Mouse (Mus musculus) right cerebral cortex, postnatal 4 days (tissue): ENCODE data around the gene Tgfbi.

ENCODE experiments used
- DNase-seq: peaks from one replicate; pipeline ENCODE4 v3.0.0-alpha.2; 2022

Gene Tgfbi

DNA sequence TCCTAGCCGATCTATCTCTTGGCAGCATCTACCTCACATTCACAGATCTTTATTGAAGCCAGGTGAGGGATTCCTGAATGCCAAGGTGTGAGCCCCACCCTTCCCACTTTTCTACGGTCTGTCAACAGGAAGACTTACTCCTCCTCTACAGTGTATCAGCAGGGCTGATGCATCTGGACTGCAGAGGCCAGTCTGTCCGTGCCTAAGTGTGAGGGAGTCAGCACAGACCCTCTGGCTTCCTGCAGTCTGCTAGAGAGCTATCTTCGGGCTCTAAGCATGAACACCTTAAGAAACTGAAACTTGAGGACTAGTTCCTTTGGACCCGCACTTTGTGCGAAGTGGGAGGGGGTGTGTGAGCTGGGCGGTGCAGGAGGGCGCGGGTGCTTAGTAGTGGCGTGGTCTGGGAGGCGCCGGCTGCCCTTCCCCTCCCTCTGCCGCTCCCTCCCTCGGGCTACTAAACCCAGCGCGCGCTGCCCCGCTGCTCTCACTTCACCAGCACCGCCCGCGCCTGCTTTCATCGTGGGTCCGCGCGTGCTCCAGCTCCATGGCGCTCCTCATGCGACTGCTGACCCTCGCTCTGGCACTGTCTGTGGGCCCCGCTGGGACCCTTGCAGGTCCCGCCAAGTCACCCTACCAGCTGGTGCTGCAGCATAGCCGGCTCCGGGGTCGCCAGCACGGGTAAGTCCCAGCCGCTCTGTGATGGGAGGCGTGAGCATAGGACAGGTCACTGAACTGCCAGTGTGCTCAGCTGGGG, at the start of gene Tgfbi:
Gene Tgfbi, plus strand, starts transcription at position 421 of the 754 bp plus-strand sequence.
- DNase-seq = peak; percentile 46

GRCm38 (mm10) chr13:56559841-56560370, 49.4 kb upstream of the Tgfbi start:
- DNase-seq = no peak

DNA sequence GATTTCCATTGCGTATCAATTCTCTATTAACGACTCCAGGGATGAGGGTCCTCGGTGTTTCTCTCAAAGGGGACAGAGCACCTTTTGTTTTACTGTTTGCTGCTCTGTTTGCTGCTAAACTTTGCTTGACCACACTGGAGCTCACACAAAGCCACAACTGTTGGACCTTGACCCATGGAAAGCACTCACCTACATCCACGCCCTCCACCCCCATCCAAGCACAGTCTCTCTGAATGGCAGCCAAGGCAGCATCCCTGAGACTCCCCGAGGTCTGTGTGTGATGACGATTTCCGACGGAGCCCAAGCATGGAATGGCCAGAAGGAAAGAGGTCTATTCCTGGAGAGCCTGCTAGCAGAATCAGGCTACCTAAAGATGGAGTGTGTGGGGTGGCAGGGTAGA, 48.2 kb upstream of the Tgfbi start:
- no peak for DNase-seq

GRCm38 (mm10) chr13:56563075-56563474, 46.2 kb upstream of the Tgfbi start:
- DNase-seq = peak; percentile 49

DNA sequence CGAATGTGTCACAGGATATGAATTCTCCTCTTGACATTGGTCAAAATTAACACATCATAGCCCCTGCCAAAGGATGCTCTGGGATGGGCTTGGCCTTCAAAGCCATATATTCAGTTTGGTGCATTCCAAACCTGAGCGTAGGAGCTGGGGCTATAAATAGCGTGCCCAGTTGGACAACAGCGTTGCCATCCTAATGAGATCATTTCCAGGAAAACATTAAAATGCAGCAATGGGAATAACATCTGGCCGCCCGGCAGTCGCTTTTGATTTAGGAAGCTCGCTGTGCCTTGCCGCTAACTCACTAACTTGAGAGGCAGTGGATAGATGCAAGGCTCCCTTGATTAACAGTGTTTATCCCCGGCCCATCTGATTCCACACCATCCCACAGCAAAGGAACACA, 43.0 kb upstream of the Tgfbi start:
- no peak for DNase-seq

DNA sequence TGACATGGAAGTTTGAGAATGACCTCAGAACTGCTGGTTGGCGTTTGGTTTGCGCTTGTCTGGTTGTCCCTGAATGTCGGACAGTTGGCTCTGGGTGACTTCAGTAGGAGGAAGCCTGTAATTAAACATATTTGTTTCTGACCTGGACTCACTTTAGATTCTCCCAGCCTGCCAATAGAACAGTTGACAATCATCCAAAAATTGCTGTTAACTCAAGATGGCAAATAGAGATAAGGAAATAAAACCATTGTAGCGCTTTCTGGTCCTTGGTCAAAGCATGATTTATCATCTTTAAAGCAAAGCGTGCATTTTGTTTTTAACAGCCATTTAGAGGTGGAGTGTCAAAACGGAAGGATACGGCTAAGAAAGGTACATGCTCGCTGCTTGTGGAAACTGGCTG, 37.7 kb upstream of the Tgfbi start:
- no peak for DNase-seq

- DNase-seq = no peak
Measured at GRCm38 (mm10) chr13:56575074-56575473, 34.2 kb upstream of the Tgfbi start.

- peak; percentile 55 for DNase-seq
Measured at GRCm38 (mm10) chr13:56575701-56576321, 33.5 kb upstream of the Tgfbi start.

DNA sequence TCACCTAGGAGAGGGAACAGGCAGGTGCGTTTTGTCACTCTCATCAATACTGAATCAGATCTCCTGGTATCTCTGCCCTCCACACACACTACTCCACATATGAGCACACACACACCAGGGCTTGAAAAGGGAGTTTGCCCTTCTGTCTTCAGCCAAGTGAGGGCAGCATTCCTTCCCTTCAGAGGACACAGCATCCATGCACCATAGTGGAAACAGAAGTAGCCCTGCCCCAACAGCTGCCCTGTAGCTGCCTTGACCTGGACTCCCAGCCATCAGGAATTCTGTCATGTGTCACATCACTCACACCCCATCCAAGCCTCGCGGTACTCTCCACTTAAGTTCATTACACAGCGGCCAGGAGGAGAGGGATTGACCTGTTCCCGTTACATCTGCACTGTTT, 31.2 kb upstream of the Tgfbi start:
- no peak for DNase-seq

GRCm38 (mm10) chr13:56580450-56580849, 28.9 kb upstream of the Tgfbi start:
- DNase-seq = no peak

- DNase-seq = no peak
Measured at GRCm38 (mm10) chr13:56581512-56581911, 27.8 kb upstream of the Tgfbi start.

- DNase-seq = no peak
Measured at GRCm38 (mm10) chr13:56581961-56582434, 27.3 kb upstream of the Tgfbi start.

DNA sequence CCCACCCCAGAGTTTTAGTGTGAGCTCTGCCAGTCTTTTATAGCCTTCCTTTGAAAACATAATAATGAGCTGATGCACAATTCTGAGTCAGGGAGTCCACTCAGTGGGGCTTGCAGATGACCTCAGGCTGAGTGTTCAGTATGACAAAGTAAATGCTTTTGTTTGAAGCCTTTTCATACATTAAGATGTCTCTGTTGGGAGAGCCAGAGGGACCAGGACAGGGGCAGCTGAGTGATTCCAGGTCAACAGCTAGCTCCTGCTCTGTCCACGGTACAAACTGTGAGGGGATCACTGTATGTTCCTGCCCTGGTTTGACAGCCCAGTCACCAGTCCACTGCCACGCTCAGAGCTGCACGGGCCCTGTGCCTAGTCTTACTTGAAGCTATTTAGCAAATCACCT, 26.6 kb upstream of the Tgfbi start:
- no peak for DNase-seq

DNA sequence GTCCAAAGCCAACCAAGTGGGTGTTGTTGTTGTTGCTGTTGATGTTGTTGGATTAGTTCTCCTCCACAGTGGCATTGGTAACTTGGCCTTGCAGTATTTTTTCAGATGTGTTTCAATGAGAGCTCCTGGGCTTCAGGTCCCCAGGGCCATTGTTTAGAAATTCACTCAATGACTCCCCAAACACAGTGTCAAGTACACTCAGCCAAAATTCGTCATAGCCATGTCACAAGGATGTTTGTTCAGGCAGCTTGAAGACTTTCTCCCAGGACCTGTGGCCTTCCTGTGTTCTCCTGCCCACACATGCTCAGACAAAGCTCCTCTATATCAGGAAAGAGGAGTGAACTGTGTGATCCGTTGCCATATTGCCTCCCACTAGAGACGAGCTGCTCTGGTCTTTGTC, 23.3 kb upstream of the Tgfbi start:
- DNase-seq = no peak

- DNase-seq = no peak
Measured at GRCm38 (mm10) chr13:56588454-56589117, 20.7 kb upstream of the Tgfbi start.

- no peak for DNase-seq
Measured at GRCm38 (mm10) chr13:56590202-56590601, 19.1 kb upstream of the Tgfbi start.

- no peak for DNase-seq
Measured at GRCm38 (mm10) chr13:56591191-56591590, 18.1 kb upstream of the Tgfbi start.

- DNase-seq = no peak
Measured at GRCm38 (mm10) chr13:56591939-56592338, 17.4 kb upstream of the Tgfbi start.

GRCm38 (mm10) chr13:56593196-56593595, 16.1 kb upstream of the Tgfbi start:
- DNase-seq = no peak

DNA sequence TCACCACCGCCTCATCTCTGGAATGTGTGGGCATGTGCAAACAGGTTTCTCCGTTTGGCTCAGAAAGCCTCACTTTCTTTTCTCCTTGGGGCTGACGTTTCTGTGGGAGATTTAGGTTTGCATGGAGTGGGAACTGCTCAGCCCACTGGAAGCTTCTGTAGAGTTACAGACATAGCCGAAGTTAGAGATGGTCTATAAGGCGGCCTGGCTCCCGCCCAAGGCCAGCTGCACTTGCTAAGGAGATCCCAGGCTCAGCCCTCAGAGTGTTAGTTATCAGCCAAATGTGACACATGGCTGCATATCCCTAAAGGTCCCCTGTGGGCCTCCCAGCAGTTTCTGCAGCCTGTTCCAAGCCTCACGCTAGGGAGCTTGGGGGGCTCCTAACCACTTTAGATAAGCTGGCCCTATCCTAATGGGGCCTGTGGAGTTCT, 15.3 kb upstream of the Tgfbi start:
- DNase-seq = no peak

DNA sequence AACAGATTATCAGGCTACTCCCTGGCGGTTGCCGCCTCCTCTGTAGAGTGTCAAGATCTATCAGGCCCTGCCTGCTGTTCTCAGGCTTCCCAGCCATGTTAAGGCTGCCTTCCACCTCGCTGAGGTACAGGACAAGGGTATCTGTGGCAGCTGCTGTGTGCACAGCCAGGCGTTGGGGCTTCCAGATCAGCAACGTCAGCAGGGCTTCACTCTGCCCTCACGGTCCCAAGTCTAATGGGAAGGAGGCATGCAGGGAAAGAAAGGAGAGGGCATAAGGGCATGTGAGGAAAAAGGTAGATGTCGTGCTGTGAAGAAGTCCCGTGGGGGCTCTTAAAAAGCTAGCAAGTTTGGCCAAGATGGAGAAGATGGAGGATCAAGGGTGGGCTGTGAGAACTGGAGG, 14.1 kb upstream of the Tgfbi start:
- DNase-seq = no peak

GRCm38 (mm10) chr13:56597296-56597695, 12.0 kb upstream of the Tgfbi start:
- no peak for DNase-seq

- peak; percentile 53 for DNase-seq
Measured at GRCm38 (mm10) chr13:56597831-56598612, 11.3 kb upstream of the Tgfbi start.
